Mouse (Mus musculus) CD4-positive helper T cell, adult 2 months (primary cell): Measurements from ENCODE around the gene Tmem245.
A peak's percentile ranks its signal among the peaks of the same experiment; 100 is the strongest.

Experiments used
- DNase-seq: peaks from one replicate; pipeline ENCODE4 v3.0.0-alpha.2; 2012; ENCODE audit warnings: low read depth, missing footprints, low spot score

Gene Tmem245

DNA sequence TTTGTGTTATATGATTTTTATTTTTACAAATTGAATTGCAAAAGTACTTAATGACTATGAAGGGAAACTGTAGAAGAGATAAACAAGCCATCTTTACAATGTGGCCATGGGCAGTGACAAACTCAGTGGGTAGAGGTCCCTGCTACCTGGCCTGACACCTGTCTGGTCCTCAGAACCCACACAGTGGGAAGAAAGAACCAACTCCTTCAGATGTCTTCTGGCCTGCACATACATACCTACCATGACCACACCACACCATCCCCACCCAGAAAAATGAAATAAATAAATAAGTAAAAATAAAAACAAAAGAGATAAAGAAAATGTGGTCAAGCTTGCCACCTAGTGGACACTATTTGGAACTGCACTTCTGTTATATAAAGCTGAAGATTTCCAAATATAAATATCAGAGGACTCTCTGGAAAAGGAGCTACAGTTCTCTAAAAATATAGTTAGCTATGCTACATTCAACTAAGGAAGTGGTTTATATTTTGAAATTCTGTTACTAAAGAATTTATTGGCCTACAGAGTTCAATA, 127.2 kb downstream of the Tmem245 start:
- peak; percentile 29 for DNase-seq
